Mouse (Mus musculus) embryo, embryonic 11.5 days (tissue): ENCODE results near the gene Foxr1.
"Not testable (repeated sequence)": the region's sequence is repeated elsewhere in the genome, so short reads cannot be mapped to it uniquely, and the experiment has no call there.

Source experiments
- DNase-seq: peaks from one replicate; pipeline ENCODE4 v3.0.0-alpha.2; 2012; ENCODE audit warnings: low read depth, low spot score

Foxr1 gene

GRCm38 (mm10) chr9:44417156-44417891, 23.6 kb downstream of the Foxr1 start:
- peak; percentile 14 for DNase-seq

- DNase-seq = no peak
Observed at GRCm38 (mm10) chr9:44412781-44413180, 28.2 kb downstream of the Foxr1 start.

- DNase-seq = no peak
Observed at GRCm38 (mm10) chr9:44412306-44412705, 28.6 kb downstream of the Foxr1 start.

GRCm38 (mm10) chr9:44411601-44412130, 29.3 kb downstream of the Foxr1 start:
- no peak for DNase-seq

- DNase-seq = no peak
Observed at GRCm38 (mm10) chr9:44410647-44411336, 30.1 kb downstream of the Foxr1 start.

GRCm38 (mm10) chr9:44408693-44409092, 32.2 kb downstream of the Foxr1 start:
- DNase-seq = not testable (repeated sequence)

GRCm38 (mm10) chr9:44407752-44408097, 33.2 kb downstream of the Foxr1 start:
- DNase-seq = no peak

- DNase-seq = peak; percentile 91
Observed at GRCm38 (mm10) chr9:44406906-44407751, 33.8 kb downstream of the Foxr1 start, which contains the start of the genes Rps25 and Trappc4. Gene Rps25 (plus strand): TSS chr9:44407139. Gene Trappc4 (minus strand): TSS chr9:44407600.

- DNase-seq = no peak
Observed at GRCm38 (mm10) chr9:44405011-44405410, 35.9 kb downstream of the Foxr1 start.

- DNase-seq = no peak
Observed at GRCm38 (mm10) chr9:44401081-44401480, 39.9 kb downstream of the Foxr1 start.

- DNase-seq = no peak
Observed at GRCm38 (mm10) chr9:44399795-44400114, 41.2 kb downstream of the Foxr1 start.

- no peak for DNase-seq
Observed at GRCm38 (mm10) chr9:44399114-44399794, 41.7 kb downstream of the Foxr1 start.

GRCm38 (mm10) chr9:44398551-44398950, 42.4 kb downstream of the Foxr1 start:
- DNase-seq = no peak

GRCm38 (mm10) chr9:44398087-44398486, 42.8 kb downstream of the Foxr1 start:
- DNase-seq = no peak

- DNase-seq = peak; percentile 84
Observed at GRCm38 (mm10) chr9:44396684-44397411, 44.1 kb downstream of the Foxr1 start, which contains the start of gene Slc37a4. Gene Slc37a4 (plus strand): TSS chr9:44396852.

GRCm38 (mm10) chr9:44391466-44391865, 49.5 kb downstream of the Foxr1 start:
- peak; percentile 48 for DNase-seq

GRCm38 (mm10) chr9:44389273-44389672, 51.7 kb downstream of the Foxr1 start:
- DNase-seq = no peak

- no peak for DNase-seq
Observed at GRCm38 (mm10) chr9:44387221-44387620, 53.7 kb downstream of the Foxr1 start.

GRCm38 (mm10) chr9:44384596-44384995, 56.3 kb downstream of the Foxr1 start:
- no peak for DNase-seq
